Mouse (Mus musculus) embryonic facial prominence, embryonic 10.5 days (tissue): ENCODE data around the gene Sfxn5. TPM values are rescaled to one million over a fixed set of nuclear protein-coding genes. Genes with fewer than 3 reads are reported as not detected.

ENCODE experiments used
- DNase-seq: peaks from one replicate; pipeline ENCODE4 v3.0.0-alpha.2; 2017; ENCODE audit warnings: low spot score
- H3K27ac ChIP-seq: fragments of 300-500 bp; sonication (generic); replicated peaks from 2 replicates; pipeline ENCODE4 v1.5.1; 2016; ENCODE audit warnings: mild to moderate bottlenecking
- H3K27me3 ChIP-seq: fragments of 300-500 bp; sonication (generic); replicated peaks from 2 replicates; pipeline ENCODE4 v1.6.1; 2016; ENCODE audit warnings: low read depth, mild to moderate bottlenecking; ENCODE audit not compliant: poor library complexity, severe bottlenecking
- H3K36me3 ChIP-seq: fragments of 300-500 bp; sonication (generic); replicated peaks from 2 replicates; pipeline ENCODE4 v1.6.1; 2016; ENCODE audit warnings: mild to moderate bottlenecking, moderate library complexity
- H3K4me1 ChIP-seq: fragments of 300-500 bp; sonication (generic); 2 replicates; pipeline ENCODE4 v1.6.1; 2016
- H3K4me3 ChIP-seq: fragments of 300-500 bp; sonication (generic); 2 replicates; pipeline ENCODE4 v1.5.1; 2016; ENCODE audit warnings: mild to moderate bottlenecking, moderate library complexity
- H3K9me3 ChIP-seq: fragments of 300-500 bp; sonication (generic); 2 replicates; pipeline ENCODE4 v1.6.1; 2016; ENCODE audit warnings: mild to moderate bottlenecking
- WGBS: fragments of 180-500 bp; shearing (Covaris S2); methylation state at CpG from one replicate; pipeline ENCODE4 v1.1.7; 2016; 5-methylcytosine and 5-hydroxymethylcytosine counted together
- polyA plus RNA-seq: library from polyadenylated mRNA; unstranded; fragments of >200 nt; fragmentation: Nextera tagmentation; extraction: Ambion mirVana; gene quantifications from 2 replicates; pipeline ENCODE4 v1.2.1, GENCODE M21; 2016

Sfxn5 gene
- polyA plus RNA-seq, result 8.5 and 8.6 TPM in 2 replicates

GRCm38 (mm10) chr6:85333000-85333669 is at the start of gene Sfxn5:
Gene Sfxn5, minus strand, starts transcription at chr6:85333422.
- Histone ChIP-seq H3K4me1 (peaks cover 26% of the 10 kb centered on the region), H3K4me3 (peak within 1 kb of the TSS; percentile 73), H3K9me3 (no peaks in the 10 kb centered on the region), H3K27me3 (peaks cover 52% of the 10 kb centered on the region), H3K36me3 (no peaks in the 10 kb centered on the region), H3K27ac (peak within 1 kb of the TSS; percentile 87)
- under 1% methylated on average over 49 of the region's 49 CpGs for WGBS
- DNase-seq, result peak; percentile 96

GRCm38 (mm10) chr6:85382791-85383190 is 49.6 kb upstream of the Sfxn5 start:
- Histone ChIP-seq H3K9me3 (no peaks in the 10 kb centered on the region), H3K4me3 (no peak overlapping the region), H3K27me3 (peaks cover 32% of the 10 kb centered on the region), H3K4me1 (peaks cover 26% of the 10 kb centered on the region), H3K36me3 (no peaks in the 10 kb centered on the region), H3K27ac (no peak overlapping the region)
- DNase-seq, result no peak
- 86% methylated on average over 2 of the region's 2 CpGs for WGBS

- Histone ChIP-seq H3K27me3 (peaks cover 35% of the 10 kb centered on the region), H3K4me1 (peaks cover 24% of the 10 kb centered on the region), H3K4me3 (no peak overlapping the region), H3K36me3 (no peaks in the 10 kb centered on the region), H3K9me3 (no peaks in the 10 kb centered on the region), H3K27ac (no peak overlapping the region)
- DNase-seq, result no peak
- WGBS, result 76% methylated on average over 10 of the region's 10 CpGs
These were observed 48.4 kb upstream of the Sfxn5 start for GRCm38 (mm10) chr6:85381648-85382020.

GRCm38 (mm10) chr6:85380901-85381647 is 47.9 kb upstream of the Sfxn5 start:
- no peak for DNase-seq
- peak overlapping the region; percentile 46 for H3K4me3 ChIP-seq
- WGBS, result 15% methylated on average over 17 of the region's 17 CpGs
- H3K4me1 ChIP-seq, result peaks cover 22% of the 10 kb centered on the region
- H3K27ac ChIP-seq, result peak overlapping the region; percentile 74
- peaks cover 35% of the 10 kb centered on the region for H3K27me3 ChIP-seq
- no peaks in the 10 kb centered on the region for H3K9me3 ChIP-seq
- no peaks in the 10 kb centered on the region for H3K36me3 ChIP-seq

GRCm38 (mm10) chr6:85380201-85380900 is 47.1 kb upstream of the Sfxn5 start:
- Histone ChIP-seq H3K4me1 (peaks cover 22% of the 10 kb centered on the region), H3K27me3 (peaks cover 36% of the 10 kb centered on the region), H3K27ac (peak overlapping the region; percentile 74), H3K4me3 (peak overlapping the region; percentile 46), H3K9me3 (no peaks in the 10 kb centered on the region), H3K36me3 (no peaks in the 10 kb centered on the region)
- peak; percentile 88 for DNase-seq
- WGBS, result 30% methylated on average over 10 of the region's 10 CpGs

GRCm38 (mm10) chr6:85378629-85379028 is 45.4 kb upstream of the Sfxn5 start:
- no peak overlapping the region for H3K4me3 ChIP-seq
- no peaks in the 10 kb centered on the region for H3K36me3 ChIP-seq
- H3K9me3 ChIP-seq, result no peaks in the 10 kb centered on the region
- WGBS, result 50% methylated on average over 8 of the region's 8 CpGs
- H3K4me1 ChIP-seq, result peaks cover 30% of the 10 kb centered on the region
- DNase-seq, result no peak
- peaks cover 45% of the 10 kb centered on the region for H3K27me3 ChIP-seq
- no peak overlapping the region for H3K27ac ChIP-seq

- Histone ChIP-seq H3K9me3 (no peaks in the 10 kb centered on the region), H3K4me1 (peaks cover 33% of the 10 kb centered on the region), H3K27ac (no peak overlapping the region), H3K27me3 (peaks cover 53% of the 10 kb centered on the region), H3K4me3 (no peak overlapping the region), H3K36me3 (no peaks in the 10 kb centered on the region)
- 54% methylated on average over 5 of the region's 5 CpGs for WGBS
- DNase-seq, result no peak
These were observed 44.7 kb upstream of the Sfxn5 start for GRCm38 (mm10) chr6:85377876-85378275.

GRCm38 (mm10) chr6:85377066-85377734 is 44.0 kb upstream of the Sfxn5 start:
- Histone ChIP-seq H3K9me3 (no peaks in the 10 kb centered on the region), H3K36me3 (no peaks in the 10 kb centered on the region), H3K27ac (no peak overlapping the region), H3K4me1 (peaks cover 33% of the 10 kb centered on the region), H3K4me3 (no peak overlapping the region), H3K27me3 (peaks cover 58% of the 10 kb centered on the region)
- DNase-seq, result no peak
- 70% methylated on average over 4 of the region's 4 CpGs for WGBS

- H3K36me3 ChIP-seq, result no peaks in the 10 kb centered on the region
- peaks cover 64% of the 10 kb centered on the region for H3K27me3 ChIP-seq
- H3K4me3 ChIP-seq, result peak overlapping the region; percentile 82
- under 1% methylated on average over 19 of the region's 19 CpGs for WGBS
- DNase-seq, result peak; percentile 97
- H3K9me3 ChIP-seq, result no peaks in the 10 kb centered on the region
- H3K4me1 ChIP-seq, result peaks cover 21% of the 10 kb centered on the region
- H3K27ac ChIP-seq, result peak overlapping the region; percentile 49
These were observed 41.5 kb upstream of the Sfxn5 start for GRCm38 (mm10) chr6:85374734-85375114.

GRCm38 (mm10) chr6:85373951-85374733 is 40.9 kb upstream of the Sfxn5 start, which contains the start of gene Rab11fip5:
Gene Rab11fip5, minus strand, starts transcription at chr6:85374634.
- H3K36me3 ChIP-seq, result no peaks in the 10 kb centered on the region
- H3K4me1 ChIP-seq, result peaks cover 21% of the 10 kb centered on the region
- WGBS, result 2% methylated on average over 80 of the region's 80 CpGs
- DNase-seq, result no peak
- no peaks in the 10 kb centered on the region for H3K9me3 ChIP-seq
- peak within 1 kb of the TSS; percentile 82 for H3K4me3 ChIP-seq
- peaks cover 64% of the 10 kb centered on the region for H3K27me3 ChIP-seq
- peak within 1 kb of the TSS; percentile 77 for H3K27ac ChIP-seq

GRCm38 (mm10) chr6:85373066-85373860 is 40.0 kb upstream of the Sfxn5 start:
- no peaks in the 10 kb centered on the region for H3K36me3 ChIP-seq
- DNase-seq, result no peak
- H3K27me3 ChIP-seq, result peaks cover 61% of the 10 kb centered on the region
- H3K4me1 ChIP-seq, result peaks cover 16% of the 10 kb centered on the region
- no peaks in the 10 kb centered on the region for H3K9me3 ChIP-seq
- H3K27ac ChIP-seq, result no peak overlapping the region
- 87% methylated on average over 10 of the region's 10 CpGs for WGBS
- H3K4me3 ChIP-seq, result peak overlapping the region; percentile 82
